Mouse (Mus musculus) C2C12 (cell line): ENCODE measurements around the gene Ptpn13.

Experiments
- CEBPB ChIP-seq: IDR thresholded peaks from one replicate; pipeline ENCODE4 v1.6.1; 2011; ENCODE audit warnings: low read depth, mild to moderate bottlenecking, control low read depth, moderate library complexity
- CTCF ChIP-seq: IDR thresholded peaks from one replicate; pipeline ENCODE4 v1.5.1; 2011; ENCODE audit not compliant: control insufficient read depth, insufficient read depth, insufficient read length
- FOSL1 ChIP-seq: IDR thresholded peaks from one replicate; pipeline ENCODE4 v1.8.0; 2011; ENCODE audit warnings: mild to moderate bottlenecking, low read length; ENCODE audit not compliant: poor library complexity, insufficient read depth, severe bottlenecking
- MAX ChIP-seq: IDR thresholded peaks from one replicate; pipeline ENCODE4 v1.6.1; 2011; ENCODE audit warnings: mild to moderate bottlenecking, control low read depth
- MYOG ChIP-seq: IDR thresholded peaks from one replicate; pipeline ENCODE4 v1.6.1; 2011; ENCODE audit not compliant: control insufficient read depth, insufficient read length; ENCODE audit errors: extremely low read depth

GRCm38 (mm10) chr5:103491788-103492187 lies 66.8 kb downstream of the Ptpn13 start:
- TF ChIP-seq CTCF (no peak), CEBPB (no peak), MAX (no peak), FOSL1 (no peak), MYOG (no peak)
